Mouse (Mus musculus): ENCODE results near the gene Crisp2.
"Not testable (repeated sequence)": the region's sequence is repeated elsewhere in the genome, so short reads cannot be mapped to it uniquely, and the experiment has no call there.

The Crisp2 gene

GRCm38 (mm10) chr17:40717055-40717454, 89.7 kb downstream of the Crisp2 start:
- in situ Hi-C loops (cut with MboI; ENCODE audit: low sequenced_read_pairs), result not testable (repeated sequence)

GRCm38 (mm10) chr17:40716273-40716672, 90.5 kb downstream of the Crisp2 start:
- in situ Hi-C loops (cut with MboI; ENCODE audit: low sequenced_read_pairs), result no loop called here
